Mouse (Mus musculus) left cerebral cortex, postnatal 10 days (tissue): ENCODE measurements around the gene Actl6b. TPM values are rescaled to one million over a fixed set of nuclear protein-coding genes. Genes with fewer than 3 reads are reported as not detected.

Experiments used
- DNase-seq, 2 experiments: peaks; one replicate each; pipeline ENCODE4 v3.0.0; 2021 to 2022; ENCODE audit warnings: low spot score in 2 of 2, mixed read lengths in 1 of 2; ENCODE audit errors: extremely low spot score in 1 of 2
- intact Hi-C: fragments of 180-260 bp; cut with DNase I; formaldehyde crosslinking; loops from one replicate; pipeline ENCODE4 v1.15.1; 2025
- total RNA-seq, 2 experiments: library from RNA; stranded (reverse); gene quantifications; 2 replicates each; pipeline ENCODE4 v1.2.3; 2021

Actl6b gene
- total RNA-seq, 2 experiments from 2014 or later: 151 to 152 TPM

DNA sequence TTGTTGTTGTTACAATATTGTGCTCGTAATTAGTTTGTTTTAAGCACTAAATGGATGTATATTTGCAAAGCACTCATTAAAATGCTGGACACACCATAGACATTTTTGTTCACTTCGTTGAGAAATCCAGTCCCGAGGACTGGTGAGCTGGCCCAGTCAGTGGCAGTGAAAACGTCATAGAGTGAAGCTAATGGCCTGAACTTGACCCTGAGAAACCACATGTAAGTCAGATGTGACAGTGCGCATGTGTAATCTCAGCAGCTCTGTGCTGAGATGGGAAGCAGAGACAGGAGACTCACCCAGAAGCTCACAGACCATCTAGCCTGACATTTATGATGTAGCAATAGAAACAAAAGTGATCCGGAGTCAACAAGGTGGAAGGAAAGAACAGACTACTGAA lies 8.4 kb upstream of the Actl6b start:
- intact Hi-C loops: no loop called here

DNA sequence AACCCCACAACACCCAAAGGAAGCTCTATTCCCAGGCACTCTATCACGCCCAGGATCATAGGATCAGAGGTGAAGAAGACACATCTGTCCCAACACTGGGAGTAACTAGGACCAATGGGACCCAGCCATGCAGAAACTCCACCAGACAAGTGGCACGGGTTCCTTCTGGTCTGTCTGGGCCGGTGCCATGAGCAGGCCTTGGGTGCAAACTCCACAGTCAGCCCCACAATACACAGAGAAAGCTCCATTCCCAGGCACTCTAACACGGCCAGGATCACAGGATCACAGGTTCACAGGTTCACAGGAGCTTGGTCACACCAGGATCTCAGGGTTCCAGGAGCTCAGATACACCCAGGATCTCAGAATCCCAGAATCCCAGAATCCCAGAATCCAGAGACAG lies 7.7 kb upstream of the Actl6b start:
- no peak for DNase-seq
- intact Hi-C loops: no loop called here

More for the DNA sequence above, 8.4 kb upstream of the Actl6b start:
- DNase-seq: no peak

DNA sequence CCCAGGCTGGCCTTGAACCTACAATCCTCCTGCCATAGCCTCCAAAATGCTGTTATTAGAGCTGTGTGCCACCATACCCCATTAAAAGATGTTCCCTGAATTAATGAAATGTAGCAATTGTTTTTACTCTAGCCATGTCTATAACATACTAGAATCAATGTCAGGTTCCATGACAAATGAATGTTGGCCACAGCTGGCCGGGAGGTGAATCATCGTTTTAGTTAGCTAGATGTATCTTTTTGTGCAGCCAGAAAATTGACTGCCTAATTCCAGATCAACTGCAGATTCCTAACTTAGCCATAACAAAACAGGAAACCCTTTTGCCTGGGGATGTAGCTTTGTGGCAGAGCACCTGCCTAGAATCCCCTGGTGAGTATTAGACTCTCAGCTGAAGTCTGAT lies 3.5 kb upstream of the Actl6b start:
- DNase-seq: no peak
- intact Hi-C loops: no loop called here

DNA sequence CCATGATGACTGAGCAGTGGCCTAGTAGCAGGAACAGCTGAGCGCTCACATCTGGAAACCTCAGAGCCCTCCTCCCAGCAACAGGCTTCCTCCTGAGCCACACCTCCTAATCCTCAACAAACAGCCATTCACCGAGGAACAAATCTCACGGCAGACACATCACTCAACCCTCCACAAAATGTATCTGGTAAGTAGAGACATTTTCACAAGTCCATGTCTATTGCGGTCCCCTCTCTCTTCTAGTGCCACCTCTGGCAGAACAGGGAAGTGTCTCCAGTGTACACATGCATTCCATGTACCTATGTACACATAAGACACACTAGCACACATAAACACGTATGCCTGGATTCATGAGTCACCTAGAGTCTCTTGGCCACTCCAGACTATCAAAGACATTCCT lies 2.2 kb upstream of the Actl6b start:
- intact Hi-C loops: no loop called here
- DNase-seq: peak in 1 of 2 experiments; percentile 28

DNA sequence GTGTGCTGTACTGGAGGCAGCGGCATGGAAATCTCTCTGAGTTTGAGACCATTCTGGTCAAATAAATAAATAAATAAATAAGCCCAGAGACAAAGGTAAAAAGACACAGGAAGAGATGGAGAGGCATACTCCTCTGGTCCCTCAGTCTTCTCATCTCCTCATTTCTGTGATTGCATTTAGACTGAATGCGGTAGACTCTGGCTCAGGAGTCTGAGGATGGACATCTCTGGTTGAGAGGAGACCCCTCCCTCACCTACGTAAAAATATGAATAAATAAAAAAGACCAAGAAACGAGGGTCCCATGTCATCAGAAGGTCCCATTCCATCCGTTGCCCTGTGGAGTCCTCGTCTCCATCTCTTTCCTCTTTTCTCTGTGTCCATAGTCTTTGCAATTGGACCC lies 317 bp upstream of the Actl6b start:
- DNase-seq: no peak
- intact Hi-C loops: no loop called here

DNA sequence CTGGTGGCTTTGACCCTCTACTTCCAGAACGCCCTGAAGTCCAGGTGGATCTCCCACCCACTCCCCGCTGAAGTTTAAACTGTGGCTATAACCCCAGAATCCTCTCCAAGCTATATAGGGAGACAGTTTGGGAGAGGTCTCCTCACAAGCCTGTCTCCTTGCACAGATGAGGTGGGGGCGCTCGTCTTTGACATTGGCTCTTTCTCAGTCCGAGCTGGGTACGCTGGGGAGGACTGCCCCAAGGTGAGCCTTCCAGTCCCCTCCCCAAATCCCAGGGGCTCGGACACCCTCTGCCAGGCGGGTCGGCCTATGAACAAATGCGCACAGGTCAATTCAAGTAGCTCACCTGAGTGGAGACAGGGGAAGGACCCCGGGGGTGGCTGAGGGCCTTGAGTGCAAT lies 581 bp downstream of the Actl6b start:
- no peak for DNase-seq

DNA sequence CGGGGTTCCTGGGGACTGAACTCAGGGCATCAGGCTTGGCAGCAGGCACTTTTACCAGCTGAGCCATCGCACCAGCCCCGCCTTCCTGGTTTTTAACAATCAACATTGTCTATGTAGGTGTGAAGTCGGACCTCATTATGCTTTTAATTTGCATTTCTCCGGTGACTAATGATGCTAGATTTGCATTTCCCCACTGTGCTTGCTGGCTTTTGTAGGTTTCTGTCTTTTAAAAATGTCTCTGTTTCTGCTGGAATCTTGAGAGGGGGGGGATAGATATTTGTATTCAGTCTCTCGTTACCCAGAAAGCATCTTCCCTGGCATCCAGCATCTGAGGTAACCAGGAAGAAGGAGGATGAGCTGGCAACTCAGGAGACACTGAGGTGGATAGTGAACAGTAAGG lies 8.2 kb downstream of the Actl6b start:
- DNase-seq: no peak
- intact Hi-C loops: no loop called here

More for the DNA sequence above, 581 bp downstream of the Actl6b start:
- intact Hi-C loops: no loop called here

DNA sequence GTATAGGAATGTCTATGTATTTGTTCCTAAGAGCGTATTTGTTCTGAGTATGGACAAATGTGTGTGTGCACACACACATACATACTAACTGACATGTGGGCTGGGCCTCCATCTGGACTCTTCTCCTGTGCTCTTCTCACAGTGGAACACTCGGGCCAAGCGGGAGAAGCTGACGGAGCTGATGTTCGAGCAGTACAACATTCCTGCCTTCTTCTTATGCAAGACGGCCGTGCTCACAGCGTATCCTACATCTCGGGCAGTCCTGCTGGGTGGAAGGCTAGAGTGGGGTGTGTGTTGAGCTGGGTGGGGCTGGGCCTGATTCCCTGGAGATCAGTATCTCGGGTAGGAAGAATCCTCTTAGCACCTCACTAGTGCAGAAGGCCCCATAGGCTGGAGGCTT lies 9.6 kb downstream of the Actl6b start:
- no peak for DNase-seq
- intact Hi-C loops: no loop called here

DNA sequence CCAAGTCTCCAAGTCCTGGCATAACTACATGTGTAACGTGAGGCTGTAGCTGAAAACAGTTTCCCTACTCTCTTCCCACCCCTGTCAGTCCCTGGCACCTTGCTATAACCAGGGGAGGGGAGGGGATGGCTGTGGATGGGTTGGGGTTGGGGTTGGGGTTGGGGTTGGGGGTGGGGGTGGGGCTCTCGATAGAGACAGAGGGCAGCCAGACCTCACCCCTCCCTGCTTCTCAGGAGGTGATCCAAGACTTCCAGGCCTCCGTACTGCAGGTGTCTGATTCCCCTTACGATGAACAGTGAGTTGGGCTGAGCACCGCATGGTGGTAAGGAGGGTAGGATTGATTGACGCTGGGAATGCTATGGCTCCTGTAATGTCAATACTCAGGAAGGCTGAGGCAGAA lies 12.4 kb downstream of the Actl6b start:
- no peak for DNase-seq
- intact Hi-C loops: no loop called here

DNA sequence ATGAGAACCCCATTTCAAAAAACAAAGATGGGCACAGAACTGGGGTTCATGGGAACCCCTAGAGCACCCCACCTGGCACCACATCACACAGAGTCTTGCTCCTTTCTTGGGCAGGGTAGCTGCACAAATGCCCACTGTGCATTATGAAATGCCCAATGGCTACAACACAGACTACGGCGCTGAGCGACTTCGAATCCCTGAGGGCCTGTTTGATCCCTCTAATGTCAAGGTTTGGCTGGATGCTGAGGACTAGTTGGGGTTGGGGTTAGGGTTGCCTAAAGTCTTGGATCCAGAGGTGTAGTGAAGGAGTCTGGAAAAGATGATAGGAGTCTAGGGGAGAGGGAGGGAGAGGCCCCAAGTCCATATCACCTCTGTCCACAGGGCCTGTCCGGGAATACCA lies 13.1 kb downstream of the Actl6b start:
- intact Hi-C loops: no loop called here

DNA sequence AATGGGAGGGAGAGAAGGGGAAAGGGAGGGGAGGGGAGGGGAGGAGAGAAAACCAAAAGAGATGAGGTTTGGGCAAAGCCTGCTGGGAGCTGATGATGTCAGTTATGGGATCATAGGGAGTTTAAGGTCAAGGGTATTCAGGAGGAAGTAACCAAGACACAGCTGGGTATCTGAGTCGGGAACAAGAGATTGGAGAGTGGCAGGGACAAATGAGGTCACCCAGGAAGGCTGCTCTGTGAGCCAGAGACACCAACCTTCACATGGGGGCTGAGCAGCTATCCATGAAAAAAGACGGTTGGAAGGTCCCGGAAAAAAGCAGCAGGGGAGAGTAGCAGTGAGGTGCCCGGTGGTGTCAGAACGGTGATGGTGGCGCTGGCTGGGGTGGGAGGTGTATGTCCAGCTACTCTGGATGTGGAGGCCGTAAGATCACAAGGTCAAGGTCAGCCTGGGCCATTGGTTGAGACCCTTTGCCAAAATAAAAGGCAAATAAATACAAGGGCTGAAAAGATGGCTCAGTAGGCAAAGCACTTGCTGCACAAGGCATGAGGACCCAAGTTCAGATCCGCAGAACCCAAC lies 15.0 kb downstream of the Actl6b start:
- DNase-seq: no peak
- intact Hi-C loops: no loop called here

More for the DNA sequence above, 13.1 kb downstream of the Actl6b start:
- no peak for DNase-seq

DNA sequence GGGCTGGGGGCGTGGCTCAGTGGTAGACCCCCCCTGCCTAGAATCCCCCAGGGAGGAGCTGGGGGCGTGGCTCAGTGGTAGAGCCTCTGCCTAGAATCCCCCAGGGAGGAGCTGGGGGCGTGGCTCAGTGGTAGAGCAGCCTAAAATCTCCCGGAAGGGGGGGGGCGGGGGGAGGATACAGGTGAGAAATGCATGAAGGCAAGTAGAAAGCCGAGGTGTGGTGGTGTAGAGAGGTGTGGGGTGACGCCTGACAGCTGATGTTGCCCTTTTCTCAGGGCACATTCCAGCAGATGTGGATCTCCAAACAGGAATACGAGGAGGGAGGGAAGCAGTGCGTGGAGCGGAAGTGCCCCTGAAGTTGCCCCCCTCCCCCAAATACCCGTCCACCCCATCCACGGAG lies 15.7 kb downstream of the Actl6b start:
- intact Hi-C loops: no loop called here
- no peak for DNase-seq

DNA sequence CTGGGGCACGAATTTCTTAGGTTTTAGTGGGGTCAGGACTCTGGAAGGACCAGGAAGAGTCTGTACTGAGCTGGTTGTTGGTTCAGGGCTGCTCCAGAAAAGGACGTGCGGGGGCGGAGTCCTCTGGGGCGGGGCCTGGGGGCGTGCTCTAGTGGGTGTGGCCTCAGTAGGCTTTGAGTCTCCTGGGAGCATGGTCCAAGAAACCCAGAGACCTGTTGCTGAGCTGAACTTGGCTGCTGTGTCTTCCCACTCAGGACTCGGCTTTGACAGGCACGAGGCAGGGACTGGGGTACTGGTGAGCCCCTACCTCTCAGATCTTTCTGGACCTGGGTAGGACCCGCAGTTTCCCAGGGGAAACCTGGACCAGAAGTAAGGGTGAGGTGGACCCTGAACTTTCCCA lies 16.3 kb downstream of the Actl6b start, which contains the start of gene Tfr2:
Gene Tfr2 (plus strand): TSS at position 176 of the 400 bp plus-strand sequence.
- intact Hi-C loops: no loop called here
- DNase-seq: no peak

DNA sequence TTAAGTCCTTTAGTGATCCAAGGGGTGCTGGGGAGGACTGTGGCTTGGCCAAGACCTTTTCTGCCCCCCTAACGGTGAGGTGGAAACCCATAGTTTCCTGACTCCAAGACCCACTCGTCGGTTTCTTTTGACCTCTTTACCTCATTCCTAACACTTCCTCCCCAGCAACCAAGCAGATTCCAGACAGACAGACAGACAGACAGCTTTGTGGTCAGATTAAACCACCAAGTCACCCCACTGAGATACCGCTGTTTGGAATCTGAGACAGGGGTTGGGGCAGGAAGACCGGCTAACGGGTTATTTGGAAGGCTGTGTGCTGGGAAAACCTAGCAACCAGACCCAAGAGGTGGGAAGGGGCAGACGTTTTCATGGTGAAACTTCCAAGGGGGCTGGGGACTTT lies 16.9 kb downstream of the Actl6b start:
- no peak for DNase-seq
- intact Hi-C loops: no loop called here

DNA sequence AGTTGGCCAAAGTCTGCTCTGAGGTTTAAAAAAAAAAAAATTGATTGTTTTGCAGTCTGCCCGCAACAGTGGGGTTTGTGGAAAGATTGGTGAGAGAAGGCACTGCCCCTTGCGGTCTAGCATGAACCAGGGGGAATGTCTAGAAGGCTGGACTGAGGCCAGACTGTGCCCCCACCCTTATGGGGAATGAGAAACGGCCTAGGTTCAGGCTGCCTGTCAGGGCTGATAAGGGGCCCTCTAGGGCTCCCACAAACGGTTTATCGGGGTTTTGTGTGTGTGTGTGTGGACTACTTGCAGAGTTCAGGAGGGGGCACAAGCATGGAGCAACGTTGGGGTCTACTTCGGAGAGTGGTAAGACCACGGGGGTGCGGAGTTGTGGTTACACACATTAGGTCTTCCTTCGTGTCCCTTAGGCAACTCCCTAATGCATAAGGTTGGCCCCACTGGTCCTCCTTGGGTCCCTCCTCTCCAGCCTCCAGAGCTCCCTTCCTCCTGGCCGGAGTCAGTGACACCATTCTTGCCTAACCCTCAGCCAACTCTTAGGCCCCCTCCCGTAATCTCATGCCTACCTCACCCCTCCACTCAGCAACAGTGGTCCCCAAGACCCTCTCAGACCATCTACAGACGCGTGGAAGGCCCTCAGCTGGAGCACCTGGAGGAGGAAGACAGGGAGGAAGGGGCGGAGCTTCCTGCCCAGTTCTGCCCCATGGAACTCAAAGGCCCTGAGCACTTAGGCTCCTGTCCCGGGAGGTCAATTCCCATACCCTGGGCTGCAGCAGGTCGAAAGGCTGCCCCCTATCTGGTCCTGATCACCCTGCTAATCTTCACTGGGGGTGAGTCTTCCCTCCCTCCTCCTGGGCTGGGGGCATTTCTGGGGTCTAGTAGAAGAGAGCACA lies 17.6 kb downstream of the Actl6b start:
- intact Hi-C loops: no loop called here
- no peak for DNase-seq

DNA sequence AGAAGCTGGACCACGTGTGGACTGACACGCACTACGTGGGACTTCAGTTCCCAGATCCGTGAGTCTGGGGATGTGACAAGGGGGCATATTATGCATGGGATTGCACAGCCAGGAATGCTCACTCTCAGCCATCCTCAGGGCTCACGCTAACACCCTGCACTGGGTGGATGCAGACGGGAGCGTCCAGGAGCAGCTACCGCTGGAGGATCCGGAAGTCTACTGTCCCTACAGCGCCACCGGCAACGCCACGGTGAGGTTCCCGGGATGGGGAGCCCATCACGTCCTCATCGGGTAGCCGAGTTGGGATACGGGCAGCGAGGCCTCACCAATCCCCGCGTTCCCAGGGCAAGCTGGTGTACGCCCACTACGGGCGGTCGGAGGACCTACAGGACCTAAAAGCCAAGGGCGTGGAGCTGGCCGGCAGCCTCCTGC lies 21.2 kb downstream of the Actl6b start:
- peak; percentile 36 to 69 for DNase-seq
- intact Hi-C loops: no loop called here

DNA sequence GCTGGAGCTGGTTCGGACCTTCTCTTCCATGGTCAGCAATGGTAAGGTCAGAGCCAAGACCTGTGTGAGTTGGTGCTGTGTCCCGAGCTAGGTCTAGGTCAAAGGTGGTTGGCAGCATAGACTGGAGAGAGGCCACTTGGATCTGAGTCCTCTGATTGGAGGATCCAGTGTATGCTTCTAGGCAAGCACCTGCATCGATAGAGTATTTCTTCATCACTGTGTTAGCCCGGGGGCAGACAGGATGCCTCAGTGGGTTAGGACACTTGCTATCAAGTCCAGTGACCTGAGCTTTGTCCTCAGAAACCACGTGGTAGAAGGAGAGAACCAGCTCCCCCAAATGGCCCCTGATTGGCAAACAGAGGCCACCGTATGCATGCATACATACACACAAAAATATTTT lies 26.9 kb downstream of the Actl6b start:
- intact Hi-C loops: no loop called here

DNA sequence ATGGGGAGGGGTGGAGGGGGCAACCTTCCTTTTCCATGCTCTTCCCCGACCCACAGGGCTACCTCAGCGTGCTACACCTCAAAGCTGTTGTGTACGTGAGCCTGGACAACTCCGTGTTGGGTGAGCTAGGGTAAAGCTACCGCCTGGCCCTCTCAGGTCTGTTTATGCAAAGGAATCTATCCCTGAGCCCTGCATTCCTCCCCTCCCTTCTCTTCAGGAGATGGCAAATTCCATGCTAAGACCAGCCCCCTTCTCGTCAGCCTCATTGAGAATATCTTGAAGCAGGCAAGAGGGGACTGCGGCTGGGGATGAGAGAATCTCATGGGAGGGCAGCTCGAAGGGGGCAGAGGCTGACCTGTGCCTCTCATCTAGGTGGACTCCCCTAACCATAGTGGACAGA lies 29.4 kb downstream of the Actl6b start:
- DNase-seq: no peak
- intact Hi-C loops: no loop called here

More for the DNA sequence above, 26.9 kb downstream of the Actl6b start:
- no peak for DNase-seq

DNA sequence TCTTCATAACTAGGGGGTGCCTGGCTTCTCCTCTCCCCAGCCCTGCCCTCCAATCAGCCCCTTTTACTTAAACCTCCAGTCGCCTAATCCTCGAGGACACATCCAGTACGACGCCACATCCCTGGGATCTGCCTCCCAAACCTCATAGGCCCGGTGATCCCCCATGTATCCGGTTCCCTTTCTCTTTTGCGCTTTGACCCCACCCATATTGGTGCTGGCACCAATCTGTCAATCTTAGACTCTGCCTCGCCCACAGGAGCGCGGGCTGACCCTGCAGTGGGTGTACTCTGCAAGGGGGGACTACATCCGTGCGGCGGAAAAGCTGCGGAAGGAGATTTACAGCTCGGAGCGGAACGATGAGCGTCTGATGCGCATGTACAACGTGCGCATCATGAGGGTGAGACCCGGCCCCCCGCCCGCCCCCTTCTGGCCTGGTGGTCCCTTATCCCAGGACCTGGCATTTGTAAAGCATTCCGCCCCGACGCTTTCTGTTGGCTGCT lies 30.4 kb downstream of the Actl6b start:
- peak; percentile 73 to 76 for DNase-seq
- intact Hi-C loops: no loop called here

DNA sequence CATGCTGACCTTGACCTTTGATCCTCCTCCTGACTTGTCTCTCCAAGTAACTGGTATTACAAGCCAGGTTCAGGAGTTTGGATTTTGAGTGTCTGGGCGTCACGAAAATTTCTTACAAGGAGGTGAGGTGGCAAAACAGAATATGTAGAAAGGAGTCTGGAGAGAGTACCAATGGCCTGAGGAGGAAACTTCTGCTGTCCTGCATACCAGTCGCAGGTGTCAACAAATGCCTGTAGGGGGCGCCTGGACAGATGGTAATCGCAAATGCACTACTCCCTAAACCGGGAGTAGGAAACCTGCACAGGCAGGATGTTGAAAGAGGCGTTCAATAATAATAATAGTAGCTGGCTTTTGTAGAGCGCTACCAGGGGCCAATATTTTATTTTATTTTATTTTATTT lies 31.7 kb downstream of the Actl6b start:
- intact Hi-C loops: loop anchor here (5.0 kb wide), 1 partner anchor 53 kb away; the partner anchor contains the start of genes Epo and Gnb2
- DNase-seq: peak in 1 of 2 experiments; percentile 79
